Mouse (Mus musculus): Measurements from ENCODE around the gene Vmn1r64. TPM values are rescaled to one million over a fixed set of nuclear protein-coding genes. Genes with fewer than 3 reads are reported as not detected.

Gene Vmn1r64
- not detected in 2 replicates for polyA plus RNA-seq (2015; fragmentation: Nextera tagmentation; extraction: Ambion mirVana)

DNA sequence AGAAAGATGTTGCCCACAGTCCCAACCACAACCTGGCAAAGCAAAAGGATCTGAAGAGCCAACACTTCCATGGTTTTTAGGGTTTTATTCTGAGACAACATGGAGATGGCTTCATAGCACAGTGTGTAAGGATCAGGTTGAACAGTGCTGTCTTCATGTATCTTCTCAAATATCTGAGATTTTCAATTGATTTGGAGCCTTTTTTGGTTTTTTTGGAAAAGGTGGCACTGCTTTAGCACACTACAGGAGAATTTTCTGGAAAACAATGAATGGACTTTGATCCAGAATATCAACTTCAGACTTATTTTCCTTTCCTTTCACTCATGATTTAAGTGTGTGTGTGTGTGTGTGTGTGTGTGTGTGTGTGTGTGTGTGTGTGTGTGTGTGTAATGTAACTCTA, at the start of gene Vmn1r64:
Gene Vmn1r64, minus strand, starts transcription at position 101 of the 400 bp plus-strand sequence.

Other genes starting within 250 kb of the Vmn1r64 start
- not detected in 2 replicates for gene Vmn1r62, start 210.9 kb downstream of the Vmn1r64 start, polyA plus RNA-seq (2015; fragmentation: Nextera tagmentation; extraction: Ambion mirVana)
- not detected in 2 replicates for gene Vmn1r63, start 79.1 kb downstream of the Vmn1r64 start, polyA plus RNA-seq (2015; fragmentation: Nextera tagmentation; extraction: Ambion mirVana)
- gene Vmn1r65, start 126.5 kb upstream of the Vmn1r64 start, polyA plus RNA-seq (2015; fragmentation: Nextera tagmentation; extraction: Ambion mirVana): not detected in 2 replicates
- not detected in 2 replicates for gene Nlrp4c, start 160.6 kb upstream of the Vmn1r64 start, polyA plus RNA-seq (2015; fragmentation: Nextera tagmentation; extraction: Ambion mirVana)

Measured in neural tube, postnatal 0 days (tissue).